Mouse (Mus musculus): ENCODE results near the gene Tnfrsf19. TPM values are rescaled to one million over a fixed set of nuclear protein-coding genes. Genes with fewer than 3 reads are reported as not detected.

Tnfrsf19 gene
- polyA plus RNA-seq, 1 experiment: 14.0 TPM

GRCm38 (mm10) chr14:61020968-61021367, 25.3 kb downstream of the Tnfrsf19 start:
- no peak for DNase-seq (ENCODE audit: low read depth)

- no peak for DNase-seq (ENCODE audit: low read depth)
Observed at GRCm38 (mm10) chr14:61019880-61020279, 26.4 kb downstream of the Tnfrsf19 start.

DNA sequence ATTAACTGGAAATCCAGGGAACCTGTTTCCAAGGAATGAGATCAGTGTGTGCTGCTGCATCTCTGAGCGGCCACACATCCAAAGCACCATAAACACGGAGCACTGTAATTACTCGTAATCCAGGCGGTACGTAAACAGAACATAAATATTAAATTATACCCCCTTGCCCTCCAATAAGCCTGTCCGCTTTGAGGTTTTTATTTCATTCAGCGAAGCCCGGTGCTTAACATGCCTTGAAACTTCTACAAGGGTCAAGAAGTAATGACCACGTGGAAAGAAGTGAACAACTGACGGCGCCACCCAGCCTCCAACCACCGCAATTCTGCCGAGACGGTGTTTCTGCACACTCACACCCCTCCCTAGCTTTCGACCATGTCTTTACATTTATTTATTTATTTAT, 31.7 kb downstream of the Tnfrsf19 start:
- DNase-seq (ENCODE audit: low read depth): no peak

DNA sequence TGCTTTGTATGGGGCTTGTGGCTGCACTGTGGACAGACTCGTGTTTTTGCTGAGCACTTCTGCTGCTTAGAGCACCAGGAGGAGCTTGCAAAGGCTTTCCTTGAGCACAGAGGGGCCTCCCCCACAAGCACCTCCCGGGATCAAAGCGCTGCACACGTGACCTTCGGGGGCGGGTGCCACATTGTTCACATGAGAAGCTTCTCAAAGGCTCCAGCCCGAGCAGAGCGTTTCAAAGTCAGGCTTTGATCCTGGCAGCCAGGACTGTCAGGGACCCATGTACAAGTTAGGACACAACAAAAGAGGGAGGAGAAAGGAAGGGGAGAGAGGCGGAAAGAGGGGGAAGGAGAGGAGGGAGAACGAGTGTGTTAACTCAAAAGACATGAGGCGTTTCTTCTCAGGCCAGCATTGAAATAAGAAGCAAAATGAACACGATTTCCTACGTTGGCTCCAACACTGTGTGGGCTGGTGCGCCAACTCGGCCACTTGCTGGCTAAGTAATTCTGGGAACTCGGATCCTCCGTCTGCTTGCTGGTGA, 33.8 kb downstream of the Tnfrsf19 start:
- peak; percentile 64 for DNase-seq (ENCODE audit: low read depth)

GRCm38 (mm10) chr14:61011621-61012174, 34.6 kb downstream of the Tnfrsf19 start:
- no peak for DNase-seq (ENCODE audit: low read depth)

DNA sequence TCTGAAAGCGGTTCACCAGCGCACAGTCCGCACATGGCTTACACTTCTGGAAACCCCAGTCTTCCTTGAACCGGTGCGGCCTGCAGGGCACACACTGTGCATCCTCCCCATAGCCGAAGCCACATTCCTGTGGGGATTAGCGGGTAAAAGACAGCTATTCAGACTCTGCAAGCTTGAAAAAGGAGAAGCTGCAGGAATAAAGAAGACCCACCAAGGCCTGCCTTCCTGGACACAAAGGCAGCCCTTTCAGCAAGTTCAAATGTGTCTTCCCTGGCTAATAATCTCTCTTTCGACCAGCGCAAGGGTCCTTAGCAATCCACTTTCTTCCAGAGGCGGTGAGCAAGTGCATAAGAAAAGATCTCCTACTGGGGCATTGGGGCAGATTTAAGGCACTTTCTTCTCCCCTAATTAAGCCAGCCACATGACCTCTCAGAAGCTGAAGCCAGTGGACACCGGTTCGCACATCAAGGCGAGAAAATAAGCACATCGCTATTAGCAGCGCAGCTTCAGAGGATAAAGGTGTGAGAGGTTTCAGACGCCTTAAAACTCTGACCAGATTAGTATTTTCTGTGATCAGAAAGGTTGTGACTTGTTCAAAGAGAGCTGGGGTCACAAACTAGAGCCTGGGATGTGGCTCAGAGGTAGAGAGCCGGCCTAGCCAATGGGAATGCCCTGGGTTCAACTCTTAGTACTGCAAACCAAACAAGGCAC, 41.0 kb downstream of the Tnfrsf19 start:
- no peak for DNase-seq (ENCODE audit: low read depth)

GRCm38 (mm10) chr14:61003676-61004075, 42.6 kb downstream of the Tnfrsf19 start:
- no peak for DNase-seq (ENCODE audit: low read depth)

DNA sequence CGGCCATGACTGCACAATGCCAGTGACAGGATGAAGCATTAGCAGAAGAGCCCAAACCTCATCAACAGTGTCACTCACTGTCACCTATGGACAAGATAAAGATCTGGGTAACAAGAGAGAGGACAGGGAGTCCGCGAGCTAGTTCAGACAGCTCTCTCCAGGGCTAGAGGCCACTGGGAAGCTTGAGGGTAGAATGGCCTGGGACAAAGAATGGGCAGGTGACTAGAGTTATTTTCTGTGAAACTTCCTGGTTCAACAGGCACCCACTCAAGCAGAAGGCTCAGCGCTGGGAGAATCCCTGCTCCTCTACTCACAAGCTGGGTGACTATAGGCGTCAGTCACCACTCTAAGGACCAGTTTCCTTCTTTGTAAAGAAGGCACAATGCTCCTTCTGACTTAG, 46.2 kb downstream of the Tnfrsf19 start:
- DNase-seq (ENCODE audit: low read depth): no peak

DNA sequence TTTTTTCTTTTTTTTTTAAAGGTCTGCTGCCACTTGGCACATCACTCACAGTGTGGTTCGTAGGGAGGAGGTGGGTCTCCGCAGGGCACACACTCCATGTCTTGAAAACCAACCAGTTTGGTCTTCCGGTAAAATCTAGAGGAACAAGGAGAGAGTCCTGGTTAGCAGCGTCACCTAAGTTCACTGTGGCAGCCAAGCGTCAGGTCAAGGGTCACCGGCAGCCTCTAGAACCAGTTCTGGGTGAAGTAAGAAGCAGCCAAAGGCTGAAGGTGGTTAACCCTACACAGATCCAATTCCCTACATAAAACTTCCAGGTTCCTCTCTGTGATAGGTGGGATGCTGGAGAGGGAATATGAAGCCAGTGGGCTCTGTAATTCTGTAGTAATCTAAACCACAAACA, 49.7 kb downstream of the Tnfrsf19 start:
- DNase-seq (ENCODE audit: low read depth): no peak

GRCm38 (mm10) chr14:60993506-60993905, 52.8 kb downstream of the Tnfrsf19 start:
- DNase-seq (ENCODE audit: low read depth): peak; percentile 58

GRCm38 (mm10) chr14:60993092-60993491, 53.2 kb downstream of the Tnfrsf19 start:
- DNase-seq (ENCODE audit: low read depth): no peak

GRCm38 (mm10) chr14:60992144-60992543, 54.1 kb downstream of the Tnfrsf19 start:
- no peak for DNase-seq (ENCODE audit: low read depth)

DNA sequence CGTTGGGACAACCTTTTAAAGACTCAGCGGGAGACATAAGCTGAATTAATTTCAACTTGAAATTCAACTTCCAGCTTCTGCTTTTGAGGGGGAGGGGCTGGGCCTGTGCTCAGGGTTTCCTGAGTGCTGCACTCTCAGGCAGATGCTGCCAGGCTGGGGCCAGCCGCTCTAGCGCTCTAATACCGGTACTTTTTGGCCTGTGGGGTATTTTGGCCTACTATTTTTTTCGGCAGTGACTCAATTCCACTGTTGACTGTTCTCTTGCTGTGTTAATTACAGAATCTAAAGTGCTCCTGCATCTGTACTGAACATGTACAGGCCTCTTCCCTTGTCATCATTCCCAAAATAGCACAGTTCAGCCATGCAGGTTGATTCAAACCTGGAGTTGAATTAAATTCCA, 58.1 kb downstream of the Tnfrsf19 start:
- DNase-seq (ENCODE audit: low read depth): no peak

DNA sequence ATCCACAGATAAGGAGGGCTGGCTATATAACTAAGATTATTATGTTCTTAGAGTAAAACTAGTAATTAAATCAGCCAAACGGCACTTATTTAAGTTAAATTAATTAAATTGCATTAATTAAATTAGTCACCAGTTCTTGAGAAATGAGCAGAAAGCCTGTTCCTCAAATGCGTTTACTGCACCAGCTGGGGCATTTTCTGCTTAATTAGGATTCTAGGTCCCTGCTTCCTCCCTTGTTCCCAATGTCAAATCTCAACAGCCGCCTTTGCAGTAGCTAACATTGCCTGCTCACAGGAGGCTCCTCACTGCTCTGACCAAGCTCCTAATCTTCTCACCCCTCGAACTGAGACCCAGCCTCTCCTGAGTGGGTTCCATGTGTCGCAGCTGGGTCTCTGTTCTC, 59.4 kb downstream of the Tnfrsf19 start:
- no peak for DNase-seq (ENCODE audit: low read depth)

- DNase-seq (ENCODE audit: low read depth): no peak
Observed at GRCm38 (mm10) chr14:60985077-60985476, 61.2 kb downstream of the Tnfrsf19 start.

GRCm38 (mm10) chr14:60984266-60984665, 62.0 kb downstream of the Tnfrsf19 start:
- no peak for DNase-seq (ENCODE audit: low read depth)

DNA sequence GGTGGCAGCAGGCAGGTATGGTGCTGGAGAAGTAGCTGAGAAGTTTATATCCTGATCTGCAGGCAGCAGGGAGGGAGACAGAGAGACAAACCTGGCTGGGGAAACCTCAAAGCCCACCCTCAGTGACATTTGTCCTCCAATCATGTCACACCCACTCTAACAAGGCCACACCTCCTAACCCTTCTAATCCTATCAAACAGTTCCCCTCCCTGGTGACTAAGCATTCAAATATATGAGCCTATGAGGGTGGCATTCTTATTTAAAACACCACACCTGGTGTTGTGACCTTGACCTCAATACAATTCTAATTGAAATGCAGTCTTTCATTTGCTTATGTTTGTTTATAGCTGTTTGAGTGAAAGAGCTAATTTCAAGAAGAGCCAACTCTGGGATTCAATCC, 64.2 kb downstream of the Tnfrsf19 start:
- DNase-seq (ENCODE audit: low read depth): no peak

DNA sequence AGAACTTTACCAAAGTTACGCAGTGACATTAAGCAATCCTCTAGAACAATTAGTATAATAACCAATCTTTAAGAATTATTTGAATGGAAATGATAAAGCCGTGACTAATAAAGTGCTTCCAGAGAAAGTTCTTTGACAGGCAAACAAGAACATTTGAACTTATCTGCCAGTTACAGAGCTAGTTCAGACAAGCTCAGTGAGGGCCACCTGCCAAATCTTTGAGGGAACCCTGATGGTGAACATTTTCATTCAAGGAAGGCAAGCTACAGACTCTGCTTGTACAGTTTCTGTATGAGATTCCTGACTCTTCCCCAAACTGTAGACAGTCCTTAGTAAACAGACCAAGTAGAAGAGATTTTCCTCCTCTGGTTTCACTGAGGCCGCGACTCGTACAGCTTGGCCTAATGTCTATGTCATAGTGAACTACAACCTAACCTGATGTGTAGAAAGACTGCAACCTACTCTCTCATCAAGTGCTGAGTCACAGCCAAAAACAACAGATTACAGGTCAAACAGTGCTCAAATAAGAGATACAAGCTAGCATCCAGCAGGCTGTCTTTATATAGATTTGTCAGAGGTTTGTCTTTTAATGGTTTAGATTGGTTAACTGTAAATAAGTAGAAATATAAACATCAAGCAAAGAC, 65.9 kb downstream of the Tnfrsf19 start:
- DNase-seq (ENCODE audit: low read depth): peak; percentile 75

- DNase-seq (ENCODE audit: low read depth): no peak
Observed at GRCm38 (mm10) chr14:60978129-60978528, 68.2 kb downstream of the Tnfrsf19 start.

DNA sequence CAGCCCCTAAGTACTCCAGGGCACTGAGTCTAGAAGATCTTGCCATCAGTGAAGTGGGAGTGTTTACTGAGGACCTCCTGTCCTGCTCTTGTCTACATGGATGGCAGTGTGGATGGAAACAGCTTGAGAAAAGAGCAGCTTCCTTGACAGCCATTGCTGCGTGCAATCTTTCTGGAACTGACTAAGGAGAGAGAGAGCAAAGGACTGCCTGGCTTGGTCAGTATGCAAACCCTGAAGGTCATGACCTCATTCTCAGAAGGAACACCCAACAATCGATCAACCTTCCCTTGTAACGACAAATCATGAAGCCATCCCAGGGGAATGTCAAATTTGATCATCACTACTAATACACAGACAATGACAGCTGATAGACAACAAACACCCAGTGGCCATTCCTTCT, 70.1 kb downstream of the Tnfrsf19 start:
- no peak for DNase-seq (ENCODE audit: low read depth)

GRCm38 (mm10) chr14:60975736-60976135, 70.6 kb downstream of the Tnfrsf19 start:
- no peak for DNase-seq (ENCODE audit: low read depth)

GRCm38 (mm10) chr14:60970961-60971360, 75.3 kb downstream of the Tnfrsf19 start:
- no peak for DNase-seq (ENCODE audit: low read depth)

GRCm38 (mm10) chr14:60966061-60966460, 80.2 kb downstream of the Tnfrsf19 start:
- DNase-seq (ENCODE audit: low read depth): no peak

All from gonadal fat pad, adult 2 months (tissue).